Mouse (Mus musculus) right cerebral cortex, postnatal 14 days (tissue): ENCODE results near the gene Gje1.
A peak's percentile ranks its signal among the peaks of the same experiment; 100 is the strongest.

Source experiments
- DNase-seq: peaks from one replicate; pipeline ENCODE4 v3.0.0; 2022

Gje1 gene

DNA sequence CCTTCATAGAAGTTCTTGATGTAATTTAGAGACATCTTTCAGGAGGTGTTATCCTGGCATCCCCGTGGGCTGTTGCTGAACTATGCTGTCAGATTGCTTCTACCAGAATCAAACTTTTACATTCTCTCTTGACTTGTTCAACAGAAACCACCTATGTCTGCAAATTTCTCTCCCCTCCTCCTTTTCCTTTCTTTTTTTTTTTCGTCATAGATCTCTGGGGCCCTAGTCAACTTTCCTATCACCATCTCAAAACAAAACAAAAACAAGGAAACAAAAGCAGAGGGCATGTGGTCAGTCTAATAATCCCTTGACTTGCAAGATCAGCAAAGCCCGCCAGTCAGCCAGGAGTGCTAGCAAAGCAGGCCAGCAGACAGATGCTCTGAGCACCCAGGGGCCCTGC lies at the start of gene Gje1:
Gene Gje1, minus strand, starts transcription at position 101 of the 400 bp plus-strand sequence.
- DNase-seq: no peak

DNA sequence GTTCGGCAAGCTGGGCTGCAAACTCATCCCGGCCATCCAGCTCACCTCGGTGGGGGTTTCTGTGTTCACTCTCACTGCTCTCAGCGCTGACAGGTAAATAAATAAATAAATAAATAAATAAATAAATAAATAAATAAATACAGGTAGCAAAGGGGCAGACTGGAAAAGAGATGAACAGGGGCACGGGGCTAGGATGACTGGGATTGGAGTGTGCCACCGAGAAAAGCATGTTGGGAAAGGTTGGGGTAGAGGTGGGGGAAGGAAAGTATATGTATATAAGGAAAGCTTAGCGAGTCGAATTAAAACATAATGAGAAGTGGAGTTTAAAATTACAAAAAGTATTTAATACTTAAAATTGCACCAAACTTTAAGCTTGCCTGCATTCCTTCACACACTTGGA lies 42.6 kb upstream of the Gje1 start:
- no peak for DNase-seq

DNA sequence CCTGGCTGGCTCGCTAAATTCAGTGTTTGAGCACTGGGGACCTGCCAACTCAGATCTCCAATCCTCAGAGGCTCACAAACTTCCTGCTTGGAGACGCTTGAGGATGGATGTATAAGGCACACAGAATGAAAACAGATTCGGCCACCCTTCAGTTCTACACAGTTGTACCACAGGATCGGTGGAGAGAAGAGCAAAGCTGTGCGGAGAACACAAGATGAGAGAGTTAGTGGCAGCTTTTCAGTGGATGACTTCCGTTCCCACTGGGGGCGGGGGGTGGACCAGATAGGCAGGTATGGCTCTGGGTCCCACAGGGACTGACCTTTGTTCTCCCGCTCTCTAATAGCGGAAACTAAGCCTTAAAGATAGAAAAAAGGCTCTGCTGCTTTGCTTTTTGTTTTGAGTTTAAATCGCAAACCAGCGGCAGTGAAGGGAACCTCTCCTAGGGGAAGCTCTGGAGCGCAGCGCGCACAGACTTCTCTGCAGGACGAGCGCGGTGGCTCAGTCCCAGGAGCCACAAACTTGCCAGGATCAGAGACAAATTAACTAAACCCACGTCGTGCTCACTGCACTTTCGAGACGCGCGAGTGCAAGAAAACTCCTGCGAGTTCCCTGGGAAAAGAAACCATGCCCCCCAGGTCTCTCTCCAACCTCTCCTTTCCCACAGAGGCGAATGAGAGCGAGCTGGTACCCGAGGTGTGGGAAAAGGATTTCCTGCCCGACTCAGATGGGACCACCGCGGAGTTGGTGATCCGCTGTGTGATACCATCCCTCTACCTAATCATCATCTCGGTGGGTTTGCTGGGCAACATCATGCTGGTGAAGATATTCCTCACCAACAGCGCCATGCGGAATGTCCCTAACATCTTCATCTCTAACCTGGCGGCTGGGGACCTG lies 41.9 kb upstream of the Gje1 start:
- DNase-seq: peak; percentile 17

DNA sequence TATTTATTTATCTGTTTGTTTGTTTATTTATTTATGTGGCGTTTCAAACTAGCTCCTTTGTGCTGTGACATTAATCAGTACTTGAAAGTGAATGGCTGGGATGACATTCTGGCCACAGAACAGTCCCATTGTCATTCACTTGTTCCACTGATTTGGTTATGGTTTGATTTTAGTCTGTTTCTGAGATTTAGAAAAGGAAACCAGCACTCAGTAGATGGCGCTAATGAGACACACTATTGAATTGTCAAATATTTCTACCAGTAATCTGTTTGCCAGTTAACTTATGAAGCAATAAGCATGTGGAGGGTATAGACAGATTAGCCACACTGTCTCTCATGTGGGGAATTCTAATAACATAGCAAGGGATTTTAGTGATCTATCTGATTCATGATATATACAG lies 16.3 kb upstream of the Gje1 start:
- peak; percentile 18 for DNase-seq

DNA sequence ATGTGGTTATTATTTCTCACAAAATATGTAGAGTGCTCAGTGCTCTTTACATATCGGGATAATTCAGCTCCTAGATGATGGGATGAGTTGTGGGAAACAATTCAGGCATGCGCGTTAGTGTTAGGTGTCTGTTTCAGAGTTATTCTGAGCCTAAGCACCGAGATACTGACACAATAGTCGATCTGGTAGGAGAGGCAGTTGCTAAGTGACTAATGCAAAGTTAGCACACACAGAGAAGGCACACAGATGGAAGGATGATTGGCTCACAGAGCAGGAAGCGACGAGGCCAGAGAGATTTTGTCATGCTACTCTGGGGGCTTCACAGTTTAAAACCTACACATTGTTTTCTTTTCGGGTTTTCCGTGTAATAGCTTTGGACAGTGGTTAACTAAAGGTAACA lies 7.7 kb upstream of the Gje1 start:
- DNase-seq: no peak

DNA sequence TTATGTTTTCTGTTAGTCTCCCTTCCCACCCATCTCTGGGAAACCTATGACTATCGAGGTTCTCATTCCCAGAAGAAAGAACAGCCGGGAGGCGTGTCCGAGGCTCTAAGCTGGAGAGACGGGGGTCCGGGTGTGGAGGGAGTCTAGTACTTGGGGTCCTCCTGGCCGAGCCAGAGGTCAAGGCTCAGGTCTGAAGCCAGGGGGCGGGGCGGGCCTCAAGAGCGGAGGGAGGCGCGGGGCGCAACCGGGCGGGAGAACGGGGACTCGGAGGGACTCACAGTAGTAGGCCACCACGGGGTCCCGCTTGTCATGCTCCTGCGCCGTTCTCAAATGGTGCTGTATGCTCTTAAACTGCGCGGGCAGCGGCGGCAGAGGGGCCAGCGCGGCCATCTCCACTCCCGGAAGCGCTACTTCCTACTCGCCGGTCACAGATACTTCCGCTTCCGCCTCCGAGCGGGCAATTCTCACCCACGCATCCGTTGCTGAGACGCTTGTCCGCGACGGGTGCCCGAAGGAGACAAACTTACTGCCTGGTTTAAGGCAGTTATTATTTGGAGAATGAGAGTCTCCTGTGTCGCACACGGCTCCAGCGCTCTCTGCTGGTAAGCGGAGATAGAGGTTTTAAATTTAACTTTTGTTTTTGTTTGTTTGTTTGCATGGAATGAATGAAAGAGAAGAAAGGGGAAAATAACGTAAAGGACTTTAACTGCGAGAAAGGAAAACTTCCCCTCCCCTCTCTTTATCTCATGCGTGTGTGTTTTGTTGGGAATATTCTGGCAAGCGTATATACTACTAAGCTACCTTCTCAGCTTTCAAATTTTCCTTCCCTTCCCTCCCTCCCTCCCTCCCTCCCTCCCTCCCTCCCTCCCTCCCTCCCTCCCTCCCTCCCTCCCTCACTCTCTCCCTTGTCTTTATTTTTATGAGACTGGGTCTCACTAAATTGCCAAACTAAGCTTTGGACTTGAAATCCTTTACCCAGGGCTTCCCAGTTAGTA lies 12.6 kb downstream of the Gje1 start, which contains the start of the genes Vta1 and Nmbr:
Gene Vta1, minus strand, starts transcription at position 489 of the 995 bp plus-strand sequence.
Gene Nmbr, plus strand, starts transcription at position 520 of the 995 bp plus-strand sequence.
- peak; percentile 99 for DNase-seq

DNA sequence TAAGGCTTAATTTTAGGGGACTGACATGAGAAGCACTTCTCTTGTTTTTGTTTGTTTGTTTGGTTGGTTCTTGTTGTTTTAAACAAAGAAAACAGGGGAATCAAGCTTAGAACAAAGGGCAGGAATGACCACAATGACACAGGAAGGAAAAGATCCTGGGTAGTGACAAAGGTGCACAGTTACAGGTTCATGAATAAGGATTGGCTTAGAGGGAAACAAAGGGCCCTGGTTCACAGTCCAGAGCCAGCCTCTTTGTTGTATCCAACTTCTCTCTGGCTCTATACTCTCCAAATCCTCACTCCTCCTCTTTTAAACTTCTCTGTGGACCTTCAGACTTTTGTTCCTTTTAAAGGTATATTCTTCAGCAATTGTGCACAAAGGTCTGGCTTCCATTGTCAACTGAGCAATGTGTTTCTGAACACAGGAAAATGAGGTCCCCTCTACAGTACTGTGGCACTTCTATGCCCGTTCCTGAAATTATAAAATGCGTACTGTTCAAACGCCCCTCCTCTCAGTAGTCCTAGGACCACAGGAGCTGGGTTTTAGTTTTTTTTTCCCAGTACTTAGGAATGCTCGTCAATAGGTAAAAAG lies 14.1 kb downstream of the Gje1 start:
- no peak for DNase-seq

DNA sequence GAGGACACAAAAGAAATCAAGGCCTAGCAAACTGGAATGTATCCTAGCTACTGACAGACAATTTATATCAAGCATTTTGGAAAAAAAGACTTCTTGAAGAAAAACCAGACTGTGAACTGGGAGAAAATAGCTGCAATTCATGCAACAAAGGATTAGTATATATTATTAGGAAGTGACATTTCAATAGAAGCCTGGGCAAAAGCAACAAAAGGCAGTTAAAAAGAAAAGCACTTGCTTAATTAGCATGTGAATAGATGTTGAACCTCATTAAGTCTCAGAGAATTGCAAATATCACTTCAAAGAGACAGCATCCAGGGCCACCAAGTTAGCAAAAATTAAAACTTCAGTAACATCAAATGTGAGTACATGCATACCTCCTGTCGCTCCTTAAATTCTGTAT lies 14.8 kb downstream of the Gje1 start:
- DNase-seq: no peak

DNA sequence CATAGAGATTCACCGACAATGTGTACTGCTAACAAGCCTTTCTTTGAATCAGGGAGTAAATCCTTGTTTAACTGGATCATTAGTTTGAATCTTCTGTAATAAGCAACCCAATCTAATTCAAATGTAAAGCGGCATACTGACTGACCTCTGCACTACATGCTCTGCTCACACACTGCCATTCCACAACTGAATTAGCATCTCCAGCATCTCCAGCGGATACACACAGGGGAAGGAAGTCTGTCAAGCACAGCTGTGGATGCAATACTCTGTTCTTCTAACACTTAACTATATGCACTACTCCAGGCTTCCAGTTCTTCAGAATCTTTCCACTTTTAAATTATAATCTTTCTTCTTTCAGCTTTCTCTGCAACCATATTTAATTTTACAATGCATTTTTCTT lies 27.7 kb downstream of the Gje1 start:
- no peak for DNase-seq

DNA sequence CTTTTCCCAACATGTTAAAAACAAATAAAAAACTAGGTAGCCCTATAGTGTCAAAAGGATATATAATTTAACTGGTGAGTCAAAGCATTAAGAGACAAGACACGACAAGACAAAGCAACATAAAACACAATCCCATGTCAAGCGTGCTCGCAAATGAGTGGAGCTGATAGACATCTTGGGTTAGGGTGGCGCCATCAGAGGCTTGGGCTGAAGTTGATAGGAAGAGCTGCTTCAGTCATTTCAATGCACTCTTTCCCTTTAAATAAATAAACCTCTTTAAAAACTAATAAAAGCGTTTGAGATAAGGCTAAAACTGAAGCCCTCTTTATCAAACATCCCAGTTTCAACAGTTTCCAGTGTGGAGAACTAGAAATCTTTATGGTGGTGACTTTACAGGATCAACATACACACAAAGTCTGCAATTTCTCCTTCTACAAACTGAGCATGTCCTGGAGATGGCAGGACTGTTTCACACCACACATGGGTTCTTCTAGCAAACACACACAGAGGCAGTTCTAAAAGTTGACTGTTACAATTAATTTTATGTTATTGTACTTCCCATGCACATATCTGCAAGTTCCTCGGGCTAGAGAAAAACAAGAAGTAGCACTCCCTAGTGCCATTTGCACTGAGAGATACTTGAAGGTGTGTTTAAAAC lies 29.1 kb downstream of the Gje1 start:
- DNase-seq: no peak

DNA sequence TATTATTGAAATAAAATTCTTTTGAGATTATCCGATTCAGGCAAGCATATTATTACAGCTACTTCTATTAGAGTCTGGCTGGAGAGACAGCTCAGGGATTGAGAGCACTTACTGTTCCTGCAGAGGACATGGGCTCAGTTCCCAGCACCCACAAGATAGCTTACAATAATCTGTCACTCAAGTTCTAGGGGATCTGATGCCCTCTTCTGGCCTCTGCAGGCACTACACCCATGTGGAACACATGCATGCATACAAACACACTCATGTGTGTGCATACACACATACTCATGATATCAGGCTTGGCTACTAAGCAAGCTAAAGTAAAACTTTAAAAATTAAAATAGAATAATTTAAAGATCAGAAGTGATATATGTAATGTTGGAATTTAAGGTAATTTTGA lies 32.4 kb downstream of the Gje1 start:
- DNase-seq: no peak

DNA sequence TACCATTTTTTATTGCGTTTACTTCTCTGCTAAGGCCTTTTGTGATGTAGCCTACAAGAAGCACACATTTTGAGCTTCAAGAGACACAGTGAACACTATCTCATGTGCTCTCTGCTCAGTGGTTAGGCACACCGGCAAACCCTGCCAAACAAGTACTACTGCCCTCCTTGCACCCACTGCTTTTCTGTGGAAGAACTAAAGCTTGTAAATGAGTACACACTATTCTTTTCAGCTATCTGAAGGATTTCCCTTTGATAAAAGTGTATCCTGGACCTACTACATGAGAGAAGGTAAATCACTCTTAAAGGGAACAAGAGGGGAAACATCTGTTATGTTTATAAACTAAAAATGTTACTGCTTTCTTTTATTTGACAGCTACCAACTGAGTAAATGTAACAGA lies 51.9 kb downstream of the Gje1 start:
- DNase-seq: no peak
